Mouse (Mus musculus): ENCODE measurements around the gene Wdr1. TPM values are rescaled to one million over a fixed set of nuclear protein-coding genes. Genes with fewer than 3 reads are reported as not detected.

Gene Wdr1
- polyA plus RNA-seq, 1 experiment = 130 TPM

DNA sequence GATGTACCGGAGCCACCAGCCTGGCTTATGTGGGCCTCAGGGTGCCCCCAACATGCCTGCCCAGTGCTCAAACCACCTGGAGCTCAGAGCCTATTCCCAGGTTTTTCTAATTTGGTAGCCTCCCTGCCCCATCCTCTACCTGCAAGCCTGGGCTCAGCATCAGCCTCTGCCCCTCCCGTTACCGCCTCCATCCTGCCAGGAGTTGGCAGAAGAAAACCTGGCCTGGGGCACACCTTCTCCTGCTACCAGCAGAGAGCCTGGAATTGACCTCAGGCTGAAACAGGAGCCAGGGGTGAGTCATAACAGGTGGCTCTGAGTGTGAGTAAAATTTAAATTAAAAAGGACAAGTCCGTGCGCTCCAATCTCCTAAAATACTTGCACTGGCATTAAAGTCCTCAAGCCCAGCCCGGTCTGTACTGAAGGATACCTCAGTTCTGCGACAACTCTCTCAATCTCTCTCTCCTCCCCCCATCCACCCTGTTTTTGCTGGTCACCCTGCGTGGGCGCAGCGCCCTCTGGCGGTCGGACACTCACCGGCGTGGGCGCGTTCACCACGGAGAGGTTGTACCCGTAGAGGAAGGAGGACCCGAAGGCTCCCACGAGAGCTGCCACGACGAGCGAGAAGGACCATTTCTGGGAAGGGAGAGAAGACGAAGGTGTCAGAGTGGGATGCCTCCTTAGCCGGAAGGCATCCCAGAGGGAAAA is 86.0 kb downstream of the Wdr1 start:
- no peak for TF ChIP-seq CEBPB (IDR thresholded peaks at IDR 0.05; ENCODE audit: insufficient read depth, poor library complexity, severe bottlenecking)
- no peak for TF ChIP-seq MYOD1 (IDR thresholded peaks at IDR 0.05; ENCODE audit: control insufficient read depth in 1 of 3, insufficient read length in 2 of 3, low read depth in 2 of 3)
- no peak for TF ChIP-seq POLR2AphosphoS2 (IDR thresholded peaks at IDR 0.05; ENCODE audit: insufficient read length, low read depth)
- no peak for TF ChIP-seq MYOG (IDR thresholded peaks at IDR 0.05; ENCODE audit: control insufficient read depth in 1 of 3, insufficient read depth in 1 of 3, insufficient read length in 2 of 3, low read depth in 2 of 3)
- no peak for TF ChIP-seq USF1 (IDR thresholded peaks at IDR 0.05; ENCODE audit: low read depth)
- no peak for TF ChIP-seq REST (IDR thresholded peaks at IDR 0.05; ENCODE audit: insufficient read depth, insufficient read length)
- TF ChIP-seq TCF3 (IDR thresholded peaks at IDR 0.05; ENCODE audit: insufficient read length, low read depth) = no peak
- TF ChIP-seq SRF (IDR thresholded peaks at IDR 0.05; ENCODE audit: control insufficient read depth, insufficient read length, low read depth) = no peak
- TF ChIP-seq MAX (IDR thresholded peaks at IDR 0.05; ENCODE audit: low read depth) = no peak
- TF ChIP-seq E2F4 (IDR thresholded peaks at IDR 0.05; ENCODE audit: insufficient read depth) = no peak
- TF ChIP-seq POLR2A (IDR thresholded peaks at IDR 0.05; ENCODE audit: insufficient read length, low read depth) = no peak
- TF ChIP-seq TCF12 (IDR thresholded peaks at IDR 0.05; ENCODE audit: insufficient read depth, poor library complexity, severe bottlenecking) = no peak
- Histone ChIP-seq H3K36me3 (ENCODE audit: control insufficient read depth, insufficient read depth) (no peaks in the 10 kb centered on the region), H3K79me2 (ENCODE audit: control insufficient read depth, insufficient read depth) (no peaks in the 10 kb centered on the region), H3ac (ENCODE audit: control insufficient read depth, insufficient read length) (no peak overlapping the region), H3K4me2 (ENCODE audit: low read depth) (no peak overlapping the region), H3K27me3 (ENCODE audit: control insufficient read depth, insufficient read depth, insufficient read length) (no peaks in the 10 kb centered on the region), H3K4me3 (no peak overlapping the region)

Other genes starting within 250 kb of the Wdr1 start
- gene Drd5, start 243.9 kb downstream of the Wdr1 start, polyA plus RNA-seq (2012; fragmentation: generic; extraction: Trizol) = not detected
- gene Slc2a9, start 60.1 kb downstream of the Wdr1 start, polyA plus RNA-seq (2012; fragmentation: generic; extraction: Trizol) = 1.1 TPM
- gene Zfp518b, start 121.6 kb upstream of the Wdr1 start, polyA plus RNA-seq (2012; fragmentation: generic; extraction: Trizol) = 3.1 TPM

Measured in myocyte (in vitro differentiated cells).